Mouse (Mus musculus) activated CD4-positive, CD25-positive, alpha-beta regulatory T cell (primary cell): ENCODE results near the gene Gm11213. TPM values are rescaled to one million over a fixed set of nuclear protein-coding genes. Genes with fewer than 3 reads are reported as not detected.

Source experiments
- polyA plus RNA-seq, 2 experiments: library from polyadenylated mRNA; unstranded; fragments of 100-300 nt; shearing (Covaris generic); gene quantifications; one replicate each; pipeline ENCODE4 v1.2.1; 2017

The Gm11213 gene
- not detected for polyA plus RNA-seq

GRCm38 (mm10) chr4:63604945-63605344 lies at the start of gene Gm11213:
Gene Gm11213 (minus strand): TSS chr4:63605261.

GRCm38 (mm10) chr4:63622378-63622835 lies 17.3 kb upstream of the Gm11213 start, which contains the start of gene Tex48:
Gene Tex48 (minus strand): TSS chr4:63622428.

GRCm38 (mm10) chr4:63558407-63559081 lies 46.5 kb downstream of the Gm11213 start, which contains the start of gene Tmem268:
Gene Tmem268 (plus strand): TSS chr4:63558781.

Other genes starting within 250 kb of the Gm11213 start
- under 1 TPM in 1 of 2 experiments, not detected in 1; 0.23 TPM for gene Orm3, start 249.1 kb downstream of the Gm11213 start, polyA plus RNA-seq
- gene Orm2, start 242.8 kb downstream of the Gm11213 start, polyA plus RNA-seq: under 1 TPM; 0.38 to 0.49 TPM
- 100 to 1,000 TPM; 167 to 278 TPM for gene Akna, start 201.9 kb downstream of the Gm11213 start, polyA plus RNA-seq
- gene Whrn, start 109.3 kb downstream of the Gm11213 start, polyA plus RNA-seq: 10 to 100 TPM in 1 of 2 experiments, 1 to 10 TPM in 1; 7.9 to 10.3 TPM
- 100 to 1,000 TPM; 128 to 143 TPM for gene Atp6v1g1, start 60.5 kb downstream of the Gm11213 start, polyA plus RNA-seq
- 10 to 100 TPM; 22.2 to 25.0 TPM for gene Tmem268, start 46.5 kb downstream of the Gm11213 start, polyA plus RNA-seq
- not detected for gene Tex48, start 17.2 kb upstream of the Gm11213 start, polyA plus RNA-seq
- gene Gm11214, start 58.1 kb upstream of the Gm11213 start, polyA plus RNA-seq: under 1 TPM; 0.31 to 0.57 TPM
- gene Tnfsf15, start 139.9 kb upstream of the Gm11213 start, polyA plus RNA-seq: under 1 TPM; 0.10 to 0.20 TPM